Mouse (Mus musculus): Measurements from ENCODE around the gene Spp1. TPM values are rescaled to one million over a fixed set of nuclear protein-coding genes. Genes with fewer than 3 reads are reported as not detected.

Spp1 gene
- polyA plus RNA-seq, 1 experiment from 2014 or later = 5.8 TPM

DNA sequence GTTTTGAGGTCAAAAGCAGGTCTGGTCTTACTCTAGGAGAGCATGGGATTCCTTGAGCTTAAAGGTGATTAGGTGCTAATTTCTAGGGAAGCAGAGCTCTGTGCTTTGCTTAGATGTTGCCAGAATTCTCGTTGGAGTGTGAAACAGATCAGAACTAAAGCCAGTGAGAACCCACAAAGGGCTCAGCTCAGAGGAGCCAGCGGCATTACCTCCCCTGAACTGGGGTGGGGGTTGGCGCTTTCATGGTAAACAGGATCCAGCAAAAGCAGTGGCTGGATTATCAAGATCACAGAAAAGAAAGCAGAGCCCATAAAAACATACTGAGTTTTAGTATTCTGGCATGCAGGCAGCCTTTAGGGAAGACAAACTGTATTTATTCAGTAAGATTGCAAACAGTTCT is 28.2 kb upstream of the Spp1 start:
- H3K4me3 ChIP-seq = no peak overlapping the region
- H3K27ac ChIP-seq = no peak overlapping the region
- no peaks in the 10 kb centered on the region for H3K36me3 ChIP-seq (ENCODE audit: poor library complexity, severe bottlenecking)
- WGBS = 13% methylated on average over 3 of the region's 3 CpGs
- peaks cover 12% of the 10 kb centered on the region; the same call in 1 of the 2 replicates for H3K4me1 ChIP-seq
- no peaks in the 10 kb centered on the region for H3K9me3 ChIP-seq (replicated peaks)
- H3K9ac ChIP-seq = no peak overlapping the region
- ATAC-seq = no peak
- no peaks in the 10 kb centered on the region for H3K27me3 ChIP-seq
- H3K4me2 ChIP-seq = no peak overlapping the region

DNA sequence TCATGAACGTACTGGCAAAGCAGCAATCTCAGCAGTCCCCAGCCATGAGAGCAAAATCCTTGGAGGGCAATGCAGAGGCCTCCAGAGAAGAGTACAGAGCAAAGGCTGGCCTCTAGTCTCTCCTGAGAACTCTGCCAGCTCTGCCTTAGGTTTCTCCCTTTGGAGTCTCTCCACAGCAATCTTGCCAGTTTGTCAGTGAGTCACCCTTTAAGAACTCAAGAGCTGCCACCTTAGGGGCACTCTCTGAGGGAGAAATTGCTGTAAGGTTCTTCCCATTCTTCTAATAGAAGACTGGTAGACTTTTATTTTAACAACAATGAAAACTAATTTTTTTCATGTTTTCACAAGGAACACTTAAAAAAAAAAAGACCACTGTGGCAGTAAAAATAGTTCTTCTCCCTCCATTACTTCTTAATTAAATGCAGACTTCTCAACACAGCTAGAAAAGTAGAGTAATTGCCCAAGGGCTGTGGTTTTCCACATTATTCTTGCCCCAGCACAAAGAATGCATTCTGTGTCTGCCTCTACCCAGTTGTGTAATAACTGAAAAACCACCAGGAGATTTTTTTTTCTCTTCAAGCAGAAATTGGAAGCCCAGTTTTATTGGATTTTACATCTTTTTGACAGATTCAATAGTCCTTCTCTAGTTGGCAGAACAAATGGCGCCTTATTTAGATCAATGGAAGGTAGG is 27.2 kb upstream of the Spp1 start:
- WGBS = 65% methylated on average over 2 of the region's 2 CpGs
- Histone ChIP-seq H3K36me3 (ENCODE audit: poor library complexity, severe bottlenecking) (no peaks in the 10 kb centered on the region), H3K4me1 (peaks cover 12% of the 10 kb centered on the region; the same call in 1 of the 2 replicates), H3K9me3 (replicated peaks) (no peaks in the 10 kb centered on the region), H3K27ac (no peak overlapping the region), H3K9ac (no peak overlapping the region), H3K27me3 (no peaks in the 10 kb centered on the region), H3K4me3 (no peak overlapping the region), H3K4me2 (no peak overlapping the region)
- ATAC-seq = no peak

DNA sequence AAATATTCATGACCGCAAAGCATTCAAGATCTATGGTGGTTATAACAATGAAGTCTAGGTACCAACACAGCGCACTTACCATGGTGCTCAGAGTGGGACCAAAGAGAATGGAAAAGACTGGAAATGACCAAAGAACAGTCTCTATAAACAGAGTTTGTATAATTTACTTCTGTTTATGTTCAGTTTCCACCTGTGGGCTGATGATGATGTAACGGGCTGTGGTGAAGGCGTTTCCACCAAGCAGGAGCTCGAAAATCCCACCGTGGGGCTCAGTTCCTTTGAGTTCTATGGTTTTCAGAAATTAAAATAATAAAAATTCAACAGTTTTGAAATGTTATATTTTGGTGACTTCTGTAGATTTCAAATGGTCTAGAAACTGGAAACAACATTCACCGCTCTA is 26.4 kb upstream of the Spp1 start:
- WGBS = 96% methylated on average over 7 of the region's 7 CpGs
- H3K4me2 ChIP-seq = no peak overlapping the region
- H3K4me3 ChIP-seq = no peak overlapping the region
- ATAC-seq = no peak
- H3K27ac ChIP-seq = no peak overlapping the region
- H3K27me3 ChIP-seq = no peaks in the 10 kb centered on the region
- peaks cover 12% of the 10 kb centered on the region; the same call in 1 of the 2 replicates for H3K4me1 ChIP-seq
- H3K36me3 ChIP-seq (ENCODE audit: poor library complexity, severe bottlenecking) = no peaks in the 10 kb centered on the region
- H3K9ac ChIP-seq = no peak overlapping the region
- H3K9me3 ChIP-seq (replicated peaks) = no peaks in the 10 kb centered on the region

DNA sequence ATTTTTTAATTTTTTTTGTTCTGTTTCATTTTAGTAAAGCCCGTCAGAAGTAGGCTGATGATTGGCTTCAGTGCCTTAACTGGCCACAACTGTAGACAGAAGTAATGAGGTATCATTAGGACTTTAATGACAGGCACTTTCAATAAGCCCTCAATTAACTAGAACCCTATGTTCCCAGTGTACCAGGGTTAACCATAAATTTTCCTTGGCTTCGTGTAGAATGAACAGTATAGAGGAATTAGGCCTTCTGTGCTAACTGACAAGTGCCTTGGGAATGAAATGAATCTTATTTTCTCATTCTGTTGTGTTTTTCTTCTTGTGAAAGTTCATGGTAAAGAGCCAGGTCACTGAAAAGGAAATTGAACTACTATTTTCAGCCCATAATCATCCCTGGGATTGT is 18.9 kb upstream of the Spp1 start:
- Histone ChIP-seq H3K27me3 (no peaks in the 10 kb centered on the region), H3K4me3 (no peak overlapping the region), H3K36me3 (ENCODE audit: poor library complexity, severe bottlenecking) (no peaks in the 10 kb centered on the region), H3K4me1 (peaks cover 3% of the 10 kb centered on the region; the same call in 1 of the 2 replicates), H3K27ac (no peak overlapping the region), H3K9ac (no peak overlapping the region), H3K9me3 (replicated peaks) (no peaks in the 10 kb centered on the region), H3K4me2 (no peak overlapping the region)
- ATAC-seq = peak; percentile 68; the same call in 1 of the 2 replicates
- WGBS = 34% methylated on average over 2 of the region's 2 CpGs

DNA sequence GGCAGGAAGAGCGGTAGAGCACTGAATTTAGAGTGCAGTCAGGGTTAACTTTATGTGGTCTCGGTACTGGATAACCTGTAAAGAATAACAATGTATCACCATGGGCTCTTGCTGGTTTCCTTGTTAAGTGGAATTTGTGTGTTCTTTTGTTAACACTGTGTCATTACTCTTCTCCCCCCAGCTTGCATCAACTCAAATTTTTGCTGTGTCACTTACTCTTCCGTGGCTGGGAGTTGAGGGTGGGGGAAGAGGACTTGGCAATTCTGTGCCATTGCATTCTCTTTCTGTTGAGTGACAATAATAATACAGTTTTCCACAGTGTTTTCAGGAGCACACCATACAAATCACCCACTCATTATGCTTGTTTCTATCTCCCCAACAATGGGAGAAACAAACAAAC is 17.9 kb upstream of the Spp1 start:
- no peak overlapping the region for H3K4me2 ChIP-seq
- no peak overlapping the region for H3K9ac ChIP-seq
- 62% methylated on average over 3 of the region's 3 CpGs for WGBS
- no peaks in the 10 kb centered on the region for H3K36me3 ChIP-seq (ENCODE audit: poor library complexity, severe bottlenecking)
- ATAC-seq = no peak
- no peaks in the 10 kb centered on the region for H3K27me3 ChIP-seq
- H3K4me3 ChIP-seq = no peak overlapping the region
- no peak overlapping the region for H3K27ac ChIP-seq
- H3K4me1 ChIP-seq = peaks cover 3% of the 10 kb centered on the region; the same call in 1 of the 2 replicates
- no peaks in the 10 kb centered on the region for H3K9me3 ChIP-seq (replicated peaks)

DNA sequence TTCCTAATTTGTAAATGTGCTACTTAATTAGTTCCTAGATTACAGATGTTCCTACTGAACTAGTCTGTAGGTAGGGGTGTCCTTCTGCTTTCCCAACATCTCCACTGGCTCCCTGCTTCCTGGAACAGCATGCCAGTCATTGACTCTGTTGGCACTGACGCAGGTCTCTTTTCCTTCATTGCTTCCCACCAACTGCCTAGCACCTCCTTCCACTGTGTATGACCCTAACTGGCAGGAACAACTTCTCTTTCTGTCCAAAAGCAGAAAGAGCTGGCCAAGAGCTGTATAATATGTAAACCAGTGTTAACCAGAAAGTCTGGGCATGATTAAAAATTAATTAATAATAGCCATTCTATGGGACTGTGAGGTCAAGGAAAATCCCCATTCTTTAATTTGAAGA is 17.2 kb upstream of the Spp1 start:
- no peak for ATAC-seq
- Histone ChIP-seq H3K36me3 (ENCODE audit: poor library complexity, severe bottlenecking) (no peaks in the 10 kb centered on the region), H3K9me3 (replicated peaks) (no peaks in the 10 kb centered on the region), H3K4me1 (peaks cover 3% of the 10 kb centered on the region; the same call in 1 of the 2 replicates), H3K27ac (no peak overlapping the region), H3K27me3 (no peaks in the 10 kb centered on the region), H3K9ac (no peak overlapping the region), H3K4me3 (no peak overlapping the region), H3K4me2 (no peak overlapping the region)
- whole genome bisulfite sequencing = 97% methylated on average over 1 of the region's 1 CpGs

DNA sequence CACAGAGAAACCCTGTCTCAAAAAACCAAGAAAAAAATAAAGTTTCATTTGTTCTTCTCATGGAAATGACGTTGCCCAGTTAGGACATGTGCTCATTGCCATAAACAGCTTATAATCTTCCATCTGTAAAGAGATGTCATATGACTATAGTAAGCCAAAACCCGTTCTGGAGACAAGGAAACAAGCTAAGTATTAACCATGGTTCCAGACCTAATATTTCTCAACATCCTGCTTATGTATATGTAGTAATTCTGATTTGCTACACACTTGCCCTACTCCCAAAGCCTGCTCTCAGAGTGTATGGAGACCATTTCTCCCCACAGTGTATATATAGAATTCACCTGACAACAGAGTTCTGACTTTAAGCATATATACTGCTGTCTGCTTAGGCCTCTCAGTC is 12.9 kb upstream of the Spp1 start:
- no peak overlapping the region for H3K4me3 ChIP-seq
- no peaks in the 10 kb centered on the region for H3K9me3 ChIP-seq (replicated peaks)
- no peak overlapping the region for H3K9ac ChIP-seq
- no peaks in the 10 kb centered on the region for H3K4me1 ChIP-seq
- ATAC-seq = no peak
- no peak overlapping the region for H3K27ac ChIP-seq
- H3K27me3 ChIP-seq = no peaks in the 10 kb centered on the region
- 76% methylated on average over 2 of the region's 2 CpGs for WGBS
- no peak overlapping the region for H3K4me2 ChIP-seq
- no peaks in the 10 kb centered on the region for H3K36me3 ChIP-seq (ENCODE audit: poor library complexity, severe bottlenecking)

DNA sequence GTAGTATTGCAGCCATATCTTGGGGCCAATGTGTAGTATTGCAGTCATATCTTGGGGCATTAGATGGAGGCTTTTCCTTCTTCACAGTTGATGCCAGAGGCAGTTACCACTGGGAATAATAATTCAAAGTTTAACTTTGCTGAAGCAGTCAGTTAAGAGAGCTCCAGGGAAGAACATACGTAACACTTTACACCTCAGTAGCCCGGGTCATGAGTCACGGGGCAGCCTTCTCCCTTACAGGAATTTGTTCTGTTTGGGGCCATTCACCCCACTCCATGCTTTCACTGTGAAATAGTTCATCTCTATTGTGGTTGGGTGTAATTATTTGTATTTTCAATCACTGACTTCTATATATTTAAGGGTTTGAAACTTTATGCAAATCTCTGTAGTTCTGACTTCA is 11.1 kb upstream of the Spp1 start:
- Histone ChIP-seq H3K4me1 (no peaks in the 10 kb centered on the region), H3K27me3 (no peaks in the 10 kb centered on the region), H3K4me3 (no peak overlapping the region), H3K9ac (no peak overlapping the region), H3K4me2 (no peak overlapping the region), H3K27ac (no peak overlapping the region), H3K36me3 (ENCODE audit: poor library complexity, severe bottlenecking) (no peaks in the 10 kb centered on the region), H3K9me3 (replicated peaks) (no peaks in the 10 kb centered on the region)
- 90% methylated on average over 3 of the region's 3 CpGs for WGBS
- no peak for ATAC-seq

DNA sequence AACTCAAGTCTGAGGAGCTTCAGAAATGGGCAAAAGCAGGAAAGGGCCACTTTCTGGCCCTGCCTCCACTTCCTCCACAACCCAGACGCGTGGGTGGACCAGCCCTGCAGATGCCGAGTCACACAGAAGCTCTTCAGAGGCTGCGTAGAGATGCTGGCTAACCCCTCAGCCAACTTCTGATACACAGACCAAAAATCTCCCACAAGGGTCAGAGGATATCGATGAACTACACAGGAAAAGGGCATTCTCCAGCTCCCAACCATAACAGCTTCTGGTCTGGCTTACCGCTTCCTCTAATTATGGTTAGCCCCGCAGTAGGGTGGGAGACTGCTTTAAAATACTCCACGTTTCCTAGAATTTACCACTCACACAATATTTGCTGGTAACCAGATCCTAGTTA is 9.0 kb upstream of the Spp1 start:
- H3K27ac ChIP-seq = no peak overlapping the region
- WGBS = 93% methylated on average over 8 of the region's 8 CpGs
- H3K27me3 ChIP-seq = no peaks in the 10 kb centered on the region
- no peaks in the 10 kb centered on the region for H3K36me3 ChIP-seq (ENCODE audit: poor library complexity, severe bottlenecking)
- no peak overlapping the region for H3K9ac ChIP-seq
- no peaks in the 10 kb centered on the region for H3K9me3 ChIP-seq (replicated peaks)
- H3K4me1 ChIP-seq = no peaks in the 10 kb centered on the region
- ATAC-seq = no peak
- no peak overlapping the region for H3K4me3 ChIP-seq
- H3K4me2 ChIP-seq = no peak overlapping the region

DNA sequence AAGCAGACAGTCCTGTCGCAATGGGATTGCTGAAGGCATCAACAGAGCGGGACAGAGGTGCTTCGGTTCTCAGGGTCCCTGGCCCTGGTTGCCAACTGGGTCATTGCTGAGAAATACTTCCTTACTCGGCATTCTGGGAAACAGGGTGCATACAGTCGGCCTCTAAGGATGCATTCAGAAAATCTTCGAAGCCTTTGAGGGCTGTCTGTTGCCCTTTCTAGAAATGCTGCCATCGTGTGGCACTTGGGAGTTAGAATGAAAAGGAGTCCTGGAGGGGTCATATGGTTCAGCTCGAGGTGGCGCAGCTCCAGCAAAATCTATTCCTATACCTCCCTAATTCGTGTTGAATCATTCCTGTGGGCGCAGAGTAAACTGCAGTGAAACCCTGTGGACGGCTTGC is 2.0 kb upstream of the Spp1 start:
- Histone ChIP-seq H3K27me3 (no peaks in the 10 kb centered on the region), H3K4me2 (no peak overlapping the region), H3K9me3 (replicated peaks) (no peaks in the 10 kb centered on the region), H3K27ac (no peak overlapping the region), H3K4me1 (no peaks in the 10 kb centered on the region), H3K4me3 (no peak overlapping the region), H3K9ac (no peak overlapping the region; the same call in 1 of the 2 replicates), H3K36me3 (ENCODE audit: poor library complexity, severe bottlenecking) (no peaks in the 10 kb centered on the region)
- no peak for ATAC-seq
- 55% methylated on average over 12 of the region's 12 CpGs for WGBS

DNA sequence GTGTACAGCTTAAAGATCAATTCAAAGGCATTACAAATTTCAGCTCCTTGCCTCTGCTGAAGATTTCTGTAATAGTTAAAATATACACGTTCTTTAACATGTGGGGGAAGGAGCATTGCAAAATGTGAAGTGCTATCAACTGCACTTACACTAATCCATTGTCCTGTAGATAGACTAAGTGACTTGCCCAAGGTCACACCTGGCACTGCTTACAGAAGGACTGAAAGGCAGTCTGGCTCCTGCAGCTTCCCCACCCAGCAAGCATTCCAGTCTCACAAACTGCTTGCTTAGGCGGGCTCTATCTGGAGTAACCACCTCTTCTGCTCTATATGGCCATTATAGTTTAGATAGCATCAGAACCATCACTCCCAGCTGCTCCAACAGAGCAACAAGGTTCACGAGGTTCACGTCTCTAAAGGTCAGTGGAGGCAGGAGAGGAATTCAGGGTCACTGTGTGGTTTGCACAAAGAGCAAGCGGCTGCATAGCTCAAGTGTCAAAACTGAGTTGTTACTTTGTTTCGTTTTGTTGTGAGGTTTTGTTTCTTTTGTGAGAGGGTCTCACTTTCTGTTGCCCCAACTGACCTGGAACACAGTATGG is 851 bp upstream of the Spp1 start:
- Histone ChIP-seq H3K4me1 (no peaks in the 10 kb centered on the region), H3K9ac (no peak overlapping the region), H3K9me3 (replicated peaks) (no peaks in the 10 kb centered on the region), H3K4me3 (no peak overlapping the region), H3K27me3 (no peaks in the 10 kb centered on the region), H3K27ac (no peak overlapping the region), H3K36me3 (ENCODE audit: poor library complexity, severe bottlenecking) (no peaks in the 10 kb centered on the region), H3K4me2 (no peak overlapping the region)
- 65% methylated on average over 6 of the region's 6 CpGs for WGBS
- no peak for ATAC-seq

DNA sequence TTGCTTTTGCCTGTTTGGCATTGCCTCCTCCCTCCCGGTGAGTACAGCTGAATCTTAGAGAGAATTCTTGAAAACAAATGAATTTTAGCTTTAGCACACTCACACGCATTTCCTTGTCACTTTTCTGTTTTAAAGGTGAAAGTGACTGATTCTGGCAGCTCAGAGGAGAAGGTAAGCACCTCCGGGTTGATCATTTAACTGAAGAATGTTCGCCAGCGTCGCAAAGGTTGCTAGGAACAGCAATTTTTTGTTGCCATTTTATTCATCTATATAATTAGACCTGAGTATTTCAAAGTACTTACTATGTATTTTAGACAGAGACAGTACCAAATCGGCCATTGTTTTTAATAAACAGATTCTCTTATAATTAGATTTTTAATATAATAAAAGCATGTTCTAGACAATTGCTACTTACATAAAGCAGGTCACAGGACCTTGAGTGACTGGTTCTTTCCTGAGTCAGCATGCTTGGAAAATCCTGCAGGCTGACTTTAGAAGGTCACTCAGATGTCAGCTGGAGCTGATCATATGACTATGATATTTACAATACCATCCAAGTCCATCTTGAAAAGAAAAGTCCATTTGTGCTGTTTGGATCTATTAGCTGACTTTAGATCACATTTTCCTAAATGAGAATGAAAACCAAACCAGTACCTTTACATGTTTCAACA is 1.6 kb downstream of the Spp1 start:
- H3K27ac ChIP-seq = no peak overlapping the region
- no peak for ATAC-seq
- WGBS = 89% methylated on average over 7 of the region's 7 CpGs
- no peaks in the 10 kb centered on the region for H3K36me3 ChIP-seq (ENCODE audit: poor library complexity, severe bottlenecking)
- no peak overlapping the region for H3K4me2 ChIP-seq
- H3K9ac ChIP-seq = no peak overlapping the region
- H3K9me3 ChIP-seq (replicated peaks) = no peaks in the 10 kb centered on the region
- H3K4me3 ChIP-seq = no peak overlapping the region
- H3K4me1 ChIP-seq = no peaks in the 10 kb centered on the region
- H3K27me3 ChIP-seq = no peaks in the 10 kb centered on the region

Measured in forebrain, embryonic 13.5 days (tissue).